Mouse (Mus musculus) MEL (cell line): ENCODE measurements at regions not wholly inside any gene's neighbourhood (a gene's known extent, or its start where the extent isn't known, plus 50 kb on each side); places are given as distances from the start of the nearest gene placed in this dataset.

Experiments used
- DNase-seq: peaks from one replicate; pipeline ENCODE4 v3.0.0; 2011; ENCODE audit warnings: low read depth, low spot score
- H3K27ac ChIP-seq: 2 replicates; pipeline ENCODE4 v1.5.1; 2012; ENCODE audit warnings: low read depth, mild to moderate bottlenecking, control low read depth, low read length, moderate library complexity; ENCODE audit not compliant: control insufficient read depth
- H3K27me3 ChIP-seq, 2 experiments: fragments of 150-350 bp in 1 of 2; sonication (generic) in 1 of 2; 2 replicates each; pipeline ENCODE4 v1.6.1; 2012; ENCODE audit warnings: low read length in 2 of 2, mild to moderate bottlenecking in 2 of 2, improper control_type of control experiment in 1 of 2, moderate library complexity in 1 of 2; ENCODE audit not compliant: insufficient read depth in 2 of 2, control insufficient read depth in 1 of 2
- H3K36me3 ChIP-seq, 2 experiments: 2 replicates each; pipeline ENCODE4 v1.6.1; 2012 to 2014; ENCODE audit warnings: low read length in 2 of 2, improper control_type of control experiment in 1 of 2, inconsistent platforms in 1 of 2, mild to moderate bottlenecking in 1 of 2; ENCODE audit not compliant: insufficient read depth in 2 of 2, control insufficient read depth in 1 of 2
- H3K4me1 ChIP-seq, 2 experiments: fragments of 150-350 bp in 1 of 2; sonication (generic) in 1 of 2; 2 replicates each; pipeline ENCODE4 v1.6.1; 2012; ENCODE audit warnings: low read length in 2 of 2, improper control_type of control experiment in 1 of 2, mild to moderate bottlenecking in 1 of 2; ENCODE audit not compliant: insufficient read depth in 2 of 2, control insufficient read depth in 1 of 2
- H3K4me3 ChIP-seq, 2 experiments: fragments of 150-350 bp in 1 of 2; sonication (generic) in 1 of 2; 2 replicates each; pipeline ENCODE4 v1.5.1; 2012; ENCODE audit warnings: low read depth in 2 of 2, low read length in 2 of 2, mild to moderate bottlenecking in 2 of 2, moderate library complexity in 2 of 2, control low read depth in 1 of 2, improper control_type of control experiment in 1 of 2; ENCODE audit not compliant: control insufficient read depth in 1 of 2, insufficient read depth in 1 of 2
- H3K79me2 ChIP-seq: 2 replicates; pipeline ENCODE4 v1.6.1; 2012; ENCODE audit warnings: mild to moderate bottlenecking, low read length, moderate library complexity; ENCODE audit not compliant: control insufficient read depth, poor library complexity, insufficient read depth
- H3K9ac ChIP-seq: 2 replicates; pipeline ENCODE4 v1.6.1; 2012; ENCODE audit warnings: low read depth, mild to moderate bottlenecking, control low read depth, low read length, moderate library complexity; ENCODE audit not compliant: control insufficient read depth, poor library complexity, severe bottlenecking
- H3K9me3 ChIP-seq: fragments of 150-350 bp; sonication (generic); replicated peaks from 2 replicates; pipeline ENCODE4 v1.6.1; 2012; ENCODE audit warnings: mild to moderate bottlenecking, low read length, improper control_type of control experiment, moderate library complexity; ENCODE audit not compliant: insufficient read depth
- BHLHE40 ChIP-seq: IDR thresholded peaks from 2 replicates; pipeline ENCODE4 v1.6.1; 2012; ENCODE audit warnings: low read depth, mild to moderate bottlenecking, inconsistent platforms, low read length, improper control_type of control experiment, borderline replicate concordance
- CHD2 ChIP-seq: IDR thresholded peaks from 2 replicates; pipeline ENCODE4 v1.6.1; 2011; ENCODE audit warnings: low read length, improper control_type of control experiment
- E2F4 ChIP-seq: IDR thresholded peaks from 2 replicates; pipeline ENCODE4 v1.6.1; 2011; ENCODE audit warnings: low read depth, low read length, improper control_type of control experiment, borderline replicate concordance
- EP300 ChIP-seq, 2 experiments: IDR thresholded peaks; 2 replicates each; pipeline ENCODE4 v1.6.1; 2011; ENCODE audit warnings: improper control_type of control experiment in 2 of 2, low read length in 2 of 2, low read depth in 1 of 2, mild to moderate bottlenecking in 1 of 2
- ETS1 ChIP-seq: IDR thresholded peaks from 2 replicates; pipeline ENCODE4 v1.6.1; 2012; ENCODE audit warnings: low read depth, mild to moderate bottlenecking, inconsistent platforms, low read length, improper control_type of control experiment, moderate library complexity
- GABPA ChIP-seq: IDR thresholded peaks from 2 replicates; pipeline ENCODE4 v1.6.1; 2012; ENCODE audit warnings: low read depth, mild to moderate bottlenecking, inconsistent platforms, low read length, improper control_type of control experiment, moderate library complexity
- HCFC1 ChIP-seq: IDR thresholded peaks from 2 replicates; pipeline ENCODE4 v1.6.1; 2012; ENCODE audit warnings: low read depth, mild to moderate bottlenecking, inconsistent platforms, low read length, improper control_type of control experiment, moderate library complexity
- MAX ChIP-seq: IDR thresholded peaks from 2 replicates; pipeline ENCODE4 v1.6.1; 2011; ENCODE audit warnings: low read length, improper control_type of control experiment
- MAZ ChIP-seq: IDR thresholded peaks from 2 replicates; pipeline ENCODE4 v1.6.1; 2012; ENCODE audit warnings: low read depth, mild to moderate bottlenecking, inconsistent platforms, low read length, improper control_type of control experiment
- MYC ChIP-seq: IDR thresholded peaks from 2 replicates; pipeline ENCODE4 v1.6.1; 2011; ENCODE audit warnings: low read depth, mild to moderate bottlenecking, low read length, improper control_type of control experiment, moderate library complexity
- NELFE ChIP-seq: IDR thresholded peaks from 2 replicates; pipeline ENCODE4 v1.6.1; 2011; ENCODE audit warnings: low read depth, low read length, improper control_type of control experiment
- NRF1 ChIP-seq: IDR thresholded peaks from 2 replicates; pipeline ENCODE4 v1.6.1; 2014; ENCODE audit warnings: low read depth, mild to moderate bottlenecking, inconsistent platforms, low read length, improper control_type of control experiment, moderate library complexity; ENCODE audit not compliant: poor library complexity, insufficient read depth, severe bottlenecking
- POLR2AphosphoS2 ChIP-seq: IDR thresholded peaks from 2 replicates; pipeline ENCODE4 v1.6.1; 2011; ENCODE audit warnings: low read length, improper control_type of control experiment
- POLR2AphosphoS5 ChIP-seq: IDR thresholded peaks from 2 replicates; pipeline ENCODE4 v1.6.1; 2012; ENCODE audit warnings: low read depth, borderline replicate concordance, mild to moderate bottlenecking, inconsistent platforms, low read length, moderate library complexity, mixed read lengths
- RAD21 ChIP-seq: IDR thresholded peaks from 2 replicates; pipeline ENCODE4 v1.6.1; 2011; ENCODE audit warnings: mild to moderate bottlenecking, low read depth, low read length, improper control_type of control experiment
- SMC3 ChIP-seq: IDR thresholded peaks from 2 replicates; pipeline ENCODE4 v1.6.1; 2011; ENCODE audit warnings: low read depth, low read length, improper control_type of control experiment
- TBP ChIP-seq: IDR thresholded peaks from 2 replicates; pipeline ENCODE4 v1.8.0; 2011; ENCODE audit warnings: low read depth, low read length, improper control_type of control experiment
- TCF12 ChIP-seq: IDR thresholded peaks from 2 replicates; pipeline ENCODE4 v1.6.1; 2014; ENCODE audit warnings: low read depth, mild to moderate bottlenecking, inconsistent platforms, low read length, improper control_type of control experiment, moderate library complexity
- UBTF ChIP-seq: IDR thresholded peaks from 2 replicates; pipeline ENCODE4 v1.6.1; 2012; ENCODE audit warnings: low read depth, mild to moderate bottlenecking, inconsistent platforms, low read length, improper control_type of control experiment, moderate library complexity, borderline replicate concordance; ENCODE audit not compliant: insufficient read depth
- USF1 ChIP-seq: IDR thresholded peaks from 2 replicates; pipeline ENCODE4 v1.6.1; 2014; ENCODE audit warnings: low read depth, mild to moderate bottlenecking, inconsistent platforms, low read length, improper control_type of control experiment, moderate library complexity
- USF2 ChIP-seq, 2 experiments: IDR thresholded peaks; 2 replicates each; pipeline ENCODE4 v1.6.1; 2011 to 2012; ENCODE audit warnings: improper control_type of control experiment in 2 of 2, low read length in 2 of 2, borderline replicate concordance in 1 of 2, inconsistent platforms in 1 of 2, low read depth in 1 of 2, mild to moderate bottlenecking in 1 of 2; ENCODE audit not compliant: insufficient read depth in 1 of 2
- ZMIZ1 ChIP-seq: IDR thresholded peaks from 2 replicates; pipeline ENCODE4 v1.6.1; 2012; ENCODE audit warnings: low read depth, mild to moderate bottlenecking, inconsistent platforms, low read length, improper control_type of control experiment, moderate library complexity

DNA sequence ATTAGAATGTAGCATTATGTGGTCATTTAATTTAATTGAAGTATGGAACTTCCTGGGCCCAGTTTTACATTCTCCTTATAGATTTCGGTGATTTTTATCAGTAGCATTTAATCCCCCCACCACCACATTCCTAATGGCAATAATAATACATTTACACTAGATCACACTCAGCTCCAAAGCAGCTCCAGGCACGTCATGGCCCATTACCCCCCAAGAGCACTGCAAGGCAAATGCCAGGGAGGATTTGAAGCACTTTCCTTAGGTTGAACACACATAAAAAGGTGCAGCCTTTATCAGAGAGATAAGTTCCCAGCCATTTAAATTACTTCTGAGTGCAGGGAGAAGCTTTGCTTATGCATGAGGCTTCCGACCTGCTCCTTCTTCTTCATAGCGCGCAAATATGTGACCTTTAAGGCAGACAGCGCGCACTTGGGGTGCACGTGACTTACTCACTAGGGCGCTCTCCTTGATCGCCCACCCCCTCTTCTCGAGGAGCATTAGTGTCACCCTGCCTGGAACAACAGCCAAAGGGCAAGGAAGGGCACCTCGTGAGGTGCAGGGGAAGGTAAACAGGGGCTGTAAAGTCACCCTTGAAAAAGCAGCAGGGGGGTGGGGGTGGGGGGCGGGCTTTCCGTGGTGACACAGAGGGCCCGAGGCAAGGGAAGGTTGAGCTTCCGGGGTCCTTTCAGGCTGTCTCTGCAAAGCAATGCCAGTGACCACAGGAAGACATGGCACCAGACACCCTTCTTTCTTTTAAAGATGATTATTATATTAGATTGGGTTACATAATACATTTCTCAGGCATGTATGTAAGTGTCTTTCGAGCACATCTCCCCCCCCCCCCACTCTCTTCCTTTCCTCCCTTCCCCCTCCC, 160.8 kb upstream of the Spats2l start:
- Histone ChIP-seq H3K9ac (no peak overlapping the region), H3K79me2 (no peaks in the 10 kb centered on the region), H3K27me3 (no peaks in the 10 kb centered on the region), H3K4me3 (no peak overlapping the region), H3K4me1 (no peaks in the 10 kb centered on the region), H3K9me3 (no peaks in the 10 kb centered on the region), H3K27ac (no peak overlapping the region), H3K36me3 (no peaks in the 10 kb centered on the region)
- no peak for TF ChIP-seq USF2 (IDR thresholded peaks at IDR 0.05; ENCODE audit: borderline replicate concordance in 1 of 2, insufficient read depth in 1 of 2, low read depth in 1 of 2, low read length in 2 of 2)
- no peak for TF ChIP-seq NELFE
- no peak for TF ChIP-seq TBP
- TF ChIP-seq POLR2AphosphoS5 = no peak
- TF ChIP-seq ETS1 = no peak
- no peak for TF ChIP-seq BHLHE40
- no peak for TF ChIP-seq SMC3
- no peak for TF ChIP-seq MAZ
- no peak for TF ChIP-seq TCF12
- TF ChIP-seq GABPA = no peak
- no peak for TF ChIP-seq POLR2AphosphoS2
- TF ChIP-seq MYC = no peak
- no peak for TF ChIP-seq RAD21
- no peak for TF ChIP-seq HCFC1
- no peak for TF ChIP-seq E2F4
- TF ChIP-seq CHD2 = no peak
- DNase-seq = no peak

- no peaks in the 10 kb centered on the region for H3K27me3 ChIP-seq
- H3K79me2 ChIP-seq = no peaks in the 10 kb centered on the region
- H3K9me3 ChIP-seq = no peaks in the 10 kb centered on the region
- DNase-seq = no peak
- no peaks in the 10 kb centered on the region for H3K4me1 ChIP-seq
- H3K9ac ChIP-seq = no peak overlapping the region
- no peak for TF ChIP-seq MAZ
- no peak for TF ChIP-seq MAX
- TF ChIP-seq NRF1 = no peak
- TF ChIP-seq ETS1 = no peak
- no peak for TF ChIP-seq ZMIZ1
- no peak for TF ChIP-seq USF1
- no peak for TF ChIP-seq UBTF
- no peak for TF ChIP-seq EP300 (IDR thresholded peaks at IDR 0.05; ENCODE audit: low read depth in 1 of 2, low read length in 2 of 2)
- TF ChIP-seq POLR2AphosphoS2 = no peak
- TF ChIP-seq TBP = no peak
- TF ChIP-seq, all 39 proteins: peak for 0
- H3K36me3 ChIP-seq = no peaks in the 10 kb centered on the region
- H3K4me3 ChIP-seq = no peak overlapping the region
- no peak overlapping the region for H3K27ac ChIP-seq
Observed at GRCm38 (mm10) chr1:57615155-57615554, 158.8 kb upstream of the Spats2l start.
